Mouse (Mus musculus) lung, adult 18-20 months (tissue): ENCODE results near the gene Cx3cr1.
"Not testable (repeated sequence)": the region's sequence is repeated elsewhere in the genome, so short reads cannot be mapped to it uniquely, and the experiment has no call there.

Experiments used
- DNase-seq, 2 experiments: peaks; one replicate each; pipeline ENCODE4 v3.0.0; 2022; ENCODE audit warnings: mixed read lengths in 2 of 2

Cx3cr1 gene

DNA sequence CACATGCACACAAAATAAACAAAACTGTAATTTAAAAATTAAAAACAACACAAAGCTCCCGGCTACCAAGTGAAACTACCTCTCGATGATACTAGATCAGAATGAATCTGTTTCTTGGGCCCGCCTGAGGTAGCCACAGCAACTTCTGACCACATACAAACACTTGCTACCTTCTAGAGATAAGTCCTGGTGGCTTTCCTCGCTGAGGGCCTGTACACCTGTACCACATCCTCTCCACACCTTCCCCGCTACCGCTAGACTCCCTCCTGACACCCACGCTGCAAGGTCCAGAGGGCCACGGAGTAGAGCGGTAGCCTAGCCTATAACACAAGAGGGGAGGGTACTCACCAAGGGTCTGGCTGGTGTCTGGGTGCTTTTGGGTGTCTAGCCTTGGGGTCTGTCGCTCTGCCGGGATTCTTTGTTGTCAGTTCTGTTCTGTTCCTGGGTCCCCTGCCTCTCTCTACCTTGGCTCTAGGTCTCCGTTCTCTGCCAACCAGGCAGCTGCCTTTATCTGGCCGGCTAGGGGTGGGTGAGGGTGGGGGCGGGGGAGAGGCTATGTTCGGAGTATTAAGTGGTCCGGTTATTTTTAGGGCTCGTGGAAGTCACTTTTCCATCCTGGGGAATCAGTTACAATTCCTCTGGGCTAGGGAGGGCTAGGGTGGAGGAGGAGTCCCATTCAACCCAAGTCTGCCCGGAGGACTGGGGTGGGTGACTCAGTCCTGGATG is 46.4 kb downstream of the Cx3cr1 start, which contains the start of gene Xirp1:
Xirp1 (minus strand) TSS at position 513 of the 726 bp plus-strand sequence.
- no peak for DNase-seq

GRCm38 (mm10) chr9:120021164-120021563 is 48.5 kb downstream of the Cx3cr1 start:
- no peak for DNase-seq

- DNase-seq = peak; percentile 59 to 75
Observed at GRCm38 (mm10) chr9:120020285-120020890, 49.3 kb downstream of the Cx3cr1 start.

DNA sequence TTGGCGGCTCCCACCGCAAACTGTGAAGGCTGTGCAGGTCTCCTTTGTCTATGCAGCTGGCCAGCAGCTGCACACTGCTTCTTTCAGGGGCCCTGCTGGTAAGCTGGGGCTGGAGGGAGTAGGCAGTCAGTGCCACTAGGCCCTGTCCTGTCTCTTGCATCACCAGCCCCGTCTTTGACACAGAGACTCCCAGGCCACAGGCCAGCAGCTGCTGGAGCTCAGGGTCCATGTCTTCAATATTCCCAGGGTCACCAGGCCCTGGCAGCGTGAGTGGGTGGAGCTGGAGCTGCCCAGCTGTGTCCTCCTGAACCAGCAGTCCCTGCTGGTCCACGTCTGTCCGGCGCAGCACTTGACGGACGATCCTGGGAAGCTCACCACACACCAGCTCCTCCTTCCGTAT is 52.7 kb downstream of the Cx3cr1 start:
- DNase-seq = peak in 1 of 2 experiments; percentile 47

DNA sequence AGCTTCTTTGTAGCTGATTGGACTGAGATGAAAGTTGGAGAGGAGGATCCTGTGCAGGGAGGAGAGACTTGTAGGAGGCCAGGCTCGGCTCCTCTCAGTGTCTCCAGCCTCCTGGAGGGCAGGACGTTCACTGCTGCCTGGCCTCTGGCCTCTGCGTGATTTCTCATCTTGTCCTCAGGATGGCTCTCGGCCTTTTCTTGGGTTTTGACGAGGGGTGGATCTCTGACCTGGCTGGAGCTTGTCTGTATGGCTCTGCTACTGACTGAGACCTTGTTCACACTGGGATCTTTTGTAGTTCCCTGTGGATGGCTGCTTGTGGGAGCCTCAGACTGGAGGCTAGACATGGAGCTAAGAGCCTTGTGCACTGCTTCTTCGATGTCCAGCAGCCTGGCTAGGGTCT is 54.9 kb downstream of the Cx3cr1 start:
- no peak for DNase-seq

- no peak for DNase-seq
Observed at GRCm38 (mm10) chr9:120013251-120013820, 56.3 kb downstream of the Cx3cr1 start.

DNA sequence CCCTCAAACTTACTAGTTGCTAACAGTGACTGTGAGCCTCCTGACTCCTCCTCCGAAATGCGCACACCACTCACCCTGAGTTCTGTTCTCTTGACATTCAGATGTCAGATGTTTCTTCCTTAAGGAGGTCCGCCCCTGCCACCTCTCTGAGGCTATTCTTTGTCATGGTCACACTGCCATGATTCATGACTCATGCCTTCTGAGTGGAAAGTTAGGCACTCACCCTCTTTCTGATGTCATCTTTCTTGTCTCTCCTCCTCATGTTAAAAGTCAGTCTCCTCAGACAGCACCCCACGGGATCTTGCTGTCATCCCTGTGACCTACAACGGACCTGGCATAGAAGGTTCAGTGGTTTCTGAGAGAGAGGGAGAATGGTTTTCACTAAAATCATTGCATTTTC is 56.9 kb downstream of the Cx3cr1 start:
- no peak for DNase-seq

GRCm38 (mm10) chr9:120012161-120012560 is 57.5 kb downstream of the Cx3cr1 start:
- not testable (repeated sequence) for DNase-seq

GRCm38 (mm10) chr9:120011533-120011932 is 58.1 kb downstream of the Cx3cr1 start:
- DNase-seq = peak; percentile 78 to 89

DNA sequence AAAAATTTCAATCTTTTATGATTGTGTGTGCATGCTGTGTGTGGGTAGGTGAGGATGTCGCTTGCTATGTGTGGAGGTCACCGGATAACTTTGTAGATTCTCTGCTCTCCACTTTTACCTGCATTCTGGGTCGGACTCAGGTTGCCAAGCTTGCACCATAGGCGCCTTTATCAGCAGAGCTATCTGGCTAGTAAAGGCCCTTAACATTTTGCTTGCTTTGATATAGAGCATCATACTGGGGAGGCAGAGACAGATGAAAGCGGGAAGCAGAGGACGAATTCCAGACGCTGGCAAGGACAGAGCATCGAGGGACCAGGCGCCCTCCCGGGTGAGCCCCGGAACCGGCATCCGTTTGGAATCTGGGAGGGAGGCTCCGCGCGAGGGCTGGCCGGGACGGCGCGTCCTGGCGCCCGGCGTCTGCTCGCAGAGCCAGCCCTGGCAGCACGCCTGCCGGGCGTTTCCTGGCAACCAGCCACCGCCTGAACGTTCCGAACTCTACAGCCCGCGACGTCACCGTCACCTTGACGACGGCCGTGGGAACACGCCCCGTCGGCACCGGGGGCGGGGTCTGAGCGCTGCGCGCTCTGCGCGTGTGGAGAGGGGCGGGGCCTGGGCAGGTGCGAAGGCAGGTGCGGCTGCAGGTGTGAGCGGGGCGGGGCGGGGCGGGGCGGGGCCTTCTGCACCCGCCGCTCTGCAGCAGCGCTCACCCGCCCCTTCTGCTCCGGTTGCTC is 58.7 kb downstream of the Cx3cr1 start:
- peak; percentile 98 to 99 for DNase-seq

GRCm38 (mm10) chr9:120009871-120010270 is 59.8 kb downstream of the Cx3cr1 start:
- no peak for DNase-seq

DNA sequence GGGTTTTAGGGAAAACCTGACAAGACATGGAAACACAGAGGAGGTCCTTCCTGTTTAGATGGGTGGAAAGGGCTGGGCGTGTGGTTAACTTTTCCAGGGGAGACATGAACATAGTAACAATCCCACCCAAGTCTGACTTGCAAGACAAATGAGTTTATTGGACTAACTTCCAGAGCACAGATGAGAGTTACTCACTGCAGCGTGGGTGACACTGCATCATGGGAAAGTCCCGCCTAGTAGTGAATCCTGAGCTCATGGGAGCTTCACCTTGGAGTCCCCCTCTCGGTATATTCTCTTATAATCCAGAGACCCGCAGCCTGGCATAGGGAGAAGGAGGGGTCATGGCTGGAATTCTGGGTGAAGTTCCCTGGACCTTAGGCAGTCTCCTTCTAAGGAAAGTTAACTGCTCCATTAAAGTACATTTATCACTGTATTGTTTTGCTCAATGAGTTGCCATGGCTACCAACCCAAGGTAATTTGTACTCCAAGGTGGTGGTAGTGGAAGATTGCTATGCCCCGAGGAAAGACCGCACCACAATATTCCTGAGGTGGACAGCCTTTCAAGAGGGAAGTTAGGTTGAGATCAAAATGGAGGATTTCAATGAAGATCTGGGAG is 60.3 kb downstream of the Cx3cr1 start:
- DNase-seq = no peak

- no peak for DNase-seq
Observed at GRCm38 (mm10) chr9:120007833-120008232, 61.8 kb downstream of the Cx3cr1 start.

DNA sequence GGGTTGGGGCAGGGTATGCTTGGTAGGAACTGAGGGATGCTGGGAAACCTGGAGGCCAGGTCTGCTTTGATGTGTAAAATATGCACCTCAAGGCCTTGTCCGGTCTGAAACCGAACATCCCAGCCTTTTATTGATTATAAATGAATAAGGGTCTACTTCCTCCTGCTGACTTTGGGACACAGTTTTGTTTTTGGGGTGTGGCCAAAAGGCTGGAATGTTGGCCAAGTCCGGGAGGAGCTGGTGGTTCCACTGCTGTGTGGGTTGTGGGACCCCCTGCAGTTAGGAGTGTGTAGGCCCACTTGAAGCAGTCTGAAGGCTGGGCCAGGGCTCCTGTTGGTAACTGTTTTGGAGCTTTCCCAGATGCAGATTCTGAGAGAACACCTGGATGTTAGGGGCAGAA is 63.7 kb downstream of the Cx3cr1 start:
- DNase-seq = no peak

- DNase-seq = no peak
Observed at GRCm38 (mm10) chr9:120002893-120003292, 66.8 kb downstream of the Cx3cr1 start.

DNA sequence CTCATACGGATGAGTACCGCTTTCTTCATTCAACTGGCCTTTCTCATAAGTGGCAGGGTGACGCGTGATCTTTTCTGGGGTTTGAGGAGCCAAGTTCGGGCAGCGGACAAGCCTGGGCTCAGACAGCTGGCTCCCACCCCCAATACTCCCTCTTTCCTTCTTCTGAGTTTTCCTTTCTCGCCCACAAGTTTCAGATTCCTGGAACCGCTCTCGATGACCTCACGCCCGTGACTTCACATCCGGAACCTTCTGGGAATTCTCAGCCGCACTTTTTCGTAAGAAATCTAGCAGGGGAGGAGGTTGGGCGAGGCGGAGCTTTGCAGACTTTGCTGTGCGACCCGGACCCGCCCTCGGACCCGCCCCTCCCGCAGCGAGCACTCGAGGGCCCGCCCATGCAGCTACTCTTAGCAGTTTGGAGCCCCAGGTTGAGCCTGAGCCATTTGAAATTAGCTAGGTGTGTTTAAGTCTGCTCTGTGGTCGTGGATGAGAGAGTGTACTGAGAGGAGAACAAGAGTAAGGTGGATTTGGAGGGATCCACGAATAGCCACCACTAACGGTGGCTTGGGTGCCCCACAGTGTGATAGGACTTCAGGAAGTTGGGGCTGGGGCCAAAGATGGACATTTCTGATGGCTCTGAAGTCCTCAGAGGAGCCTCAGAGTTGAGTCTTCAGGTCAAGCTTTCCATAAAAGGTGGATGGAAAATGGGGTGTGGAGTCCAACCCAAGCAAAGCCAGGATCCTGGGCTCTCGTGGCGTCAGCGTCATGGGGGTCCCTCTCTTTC is 67.5 kb downstream of the Cx3cr1 start:
- peak; percentile 96 to 98 for DNase-seq

- no peak for DNase-seq
Observed at GRCm38 (mm10) chr9:120000761-120001160, 68.9 kb downstream of the Cx3cr1 start.

DNA sequence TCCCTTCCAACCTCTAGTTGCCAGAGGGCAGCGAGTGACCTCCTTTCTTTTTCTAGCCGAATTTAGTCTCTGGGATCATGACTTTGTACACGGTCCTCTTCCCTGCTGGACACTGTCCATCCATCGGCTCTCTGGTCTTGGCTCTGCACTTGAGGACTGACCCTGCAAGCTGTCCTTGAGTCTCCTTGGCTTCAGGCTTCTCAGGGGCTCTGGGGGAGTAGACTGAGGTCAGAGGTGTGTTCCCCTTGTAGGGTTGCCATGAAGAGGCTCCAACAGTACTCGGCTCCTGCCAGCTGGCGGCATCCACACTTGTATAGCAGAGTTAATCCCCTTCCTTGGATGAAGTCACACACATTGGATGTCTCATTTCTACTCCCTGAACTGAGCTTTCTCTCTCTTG is 70.0 kb downstream of the Cx3cr1 start:
- DNase-seq = no peak

GRCm38 (mm10) chr9:119998776-119999175 is 70.9 kb downstream of the Cx3cr1 start:
- no peak for DNase-seq

- no peak for DNase-seq
Observed at GRCm38 (mm10) chr9:119996080-119996479, 73.6 kb downstream of the Cx3cr1 start.

DNA sequence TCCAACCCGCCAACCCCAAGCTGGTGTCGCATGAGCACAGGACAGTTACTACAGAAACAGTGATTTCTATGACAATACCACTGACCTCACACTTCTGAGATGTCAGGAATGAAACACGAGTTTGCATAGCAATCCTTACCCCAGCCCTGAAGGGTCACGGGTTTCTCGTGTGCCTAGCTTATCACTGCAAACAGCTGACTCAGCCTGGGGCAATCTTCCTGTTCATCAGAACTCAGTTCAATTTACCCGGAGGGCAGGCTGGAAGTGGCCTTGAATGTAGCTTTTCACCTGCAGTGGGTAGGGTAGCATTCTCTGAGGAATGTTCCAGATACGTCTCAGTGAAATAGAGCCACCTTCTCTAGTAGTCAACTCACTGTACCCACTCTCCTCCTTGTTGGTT is 75.5 kb downstream of the Cx3cr1 start:
- DNase-seq = no peak
